Comparison of ENCODE assay signal across 24 mouse cellular contexts in the genomic region with DNA sequence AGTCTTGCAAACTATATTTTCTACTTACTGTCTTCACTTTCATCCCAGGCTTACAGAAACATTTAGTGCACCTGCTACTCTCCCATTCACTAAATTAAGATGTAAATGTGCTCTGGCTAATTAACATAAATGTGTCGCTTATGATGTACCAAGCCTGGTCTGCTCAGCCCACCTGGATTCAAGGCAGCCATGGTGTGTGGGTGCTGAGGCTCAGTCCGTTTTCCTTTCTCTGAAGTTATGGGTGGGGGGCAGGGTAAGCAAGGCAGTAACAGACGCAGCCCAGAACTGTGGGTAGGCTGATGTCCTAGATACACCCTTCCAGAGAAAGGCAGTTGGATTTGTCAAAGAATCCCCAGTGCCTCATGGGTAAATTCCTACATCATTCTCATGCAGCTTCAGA.
DNase-seq lines count a peak whose midpoint lies in the region; ATAC-seq and TF ChIP-seq lines count a peak whose summit lies in the region.
"Had no signal": no experiment of that assay in that cellular context is flagged by ENCODE, and none has a peak within 500 bp of the region (broad histone marks: within the 10 kb centered on the region; RNA-seq: fewer than 3 reads in every experiment).

No protein-coding gene starts in this region.

- no peaks in the 10 kb centered on the region for H3K36me3 ChIP-seq in testis, adult 2 months (ENCODE audit: control insufficient read depth, insufficient read depth, low read length)
- H3K36me3 ChIP-seq: forebrain, embryonic 10.5 days; heart, embryonic 12.5 days; heart, embryonic 15.5 days; hindbrain, embryonic 10.5 days; hindbrain, embryonic 13.5 days had no signal

- no peaks in the 10 kb centered on the region for H3K27me3 ChIP-seq in testis, adult 2 months (ENCODE audit: control insufficient read depth, insufficient read depth, low read length)
- H3K27me3 ChIP-seq: forebrain, embryonic 13.5 days; heart, embryonic 12.5 days; heart, embryonic 15.5 days; hindbrain, embryonic 13.5 days had no signal

- no peak for DNase-seq in frontal cortex, postnatal 10 days (ENCODE audit: low spot score in 2 of 2)
- DNase-seq in right cerebral cortex, adult 18-20 months, result peak; percentile 20
- no peak for DNase-seq in right cerebral cortex, postnatal 4 days
- no peak for DNase-seq in testis, postnatal 14 days (ENCODE audit: low spot score)
- DNase-seq: adrenal gland, adult 8-10 months; adrenal gland, postnatal 25 days; cerebellum, adult 18-20 months; cerebellum, adult 9-10 months; cerebellum, postnatal 14 days; gastrocnemius, postnatal 25 days; heart, adult 18-20 months; heart, postnatal 10 days; heart, postnatal 36 days had no signal

- ATAC-seq in frontal cortex, adult (ENCODE audit: low TSS enrichment), result peak; percentile 76
- ATAC-seq: activated CD4-positive, CD25-positive, alpha-beta regulatory T cell, adult 4 months; forebrain, embryonic 13.5 days; forebrain, embryonic 16.5 days; hindbrain, embryonic 16.5 days had no signal

- H3K4me3 ChIP-seq in testis, adult 2 months (ENCODE audit: control insufficient read depth, low read depth, low read length), result peak overlapping the region; percentile 80
- H3K4me3 ChIP-seq: forebrain, embryonic 10.5 days; forebrain, embryonic 13.5 days; heart, embryonic 12.5 days; heart, embryonic 15.5 days; hindbrain, embryonic 10.5 days; hindbrain, embryonic 13.5 days had no signal

- TF ChIP-seq CTCF in testis, adult 2 months (IDR thresholded peaks at IDR 0.05; ENCODE audit: control insufficient read depth, insufficient read depth, insufficient replicate concordance, low read depth, low read length), result no peak

- TF ChIP-seq POLR2A in testis, adult 2 months (IDR thresholded peaks at IDR 0.05; ENCODE audit: control insufficient read depth, low read depth, low read length), result no peak; the same call in 1 of the 2 replicates

- peaks cover 2% of the 10 kb centered on the region; the same call in 1 of the 2 replicates for H3K4me1 ChIP-seq in testis, adult 2 months (ENCODE audit: control insufficient read depth, insufficient read depth, low read length)
- H3K4me1 ChIP-seq: heart, embryonic 12.5 days; heart, embryonic 15.5 days had no signal

- H3K27ac ChIP-seq in testis, adult 2 months (ENCODE audit: control insufficient read depth, insufficient read depth, low read depth, low read length), result peak overlapping the region; percentile 82
- H3K27ac ChIP-seq: forebrain, embryonic 10.5 days; forebrain, embryonic 13.5 days; heart, embryonic 15.5 days; hindbrain, embryonic 10.5 days; hindbrain, embryonic 13.5 days had no signal
